ENCODE assay signal across 22 mouse cellular contexts in the genomic region with DNA sequence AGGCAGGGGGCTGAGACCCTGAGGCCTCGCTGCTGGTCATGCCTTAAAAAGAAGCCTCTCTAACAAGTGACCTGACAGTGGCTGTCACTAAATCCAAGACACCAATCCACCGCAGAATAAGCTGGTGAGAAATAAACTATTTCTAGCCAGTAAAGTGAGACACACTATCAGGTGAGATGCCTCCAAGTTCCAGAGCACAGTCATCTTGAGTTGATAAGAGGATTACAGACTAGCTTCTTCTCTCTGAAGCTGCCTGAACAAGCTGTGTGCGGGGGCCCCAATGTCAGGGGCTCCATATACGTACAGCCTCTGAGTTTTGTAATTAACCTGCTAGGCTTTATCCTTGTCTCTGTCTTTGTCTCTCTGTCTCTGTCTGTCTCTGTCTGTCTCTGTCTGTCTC.
DNase-seq lines count a peak whose midpoint lies in the region; ATAC-seq and TF ChIP-seq lines count a peak whose summit lies in the region.
"Had no signal": no experiment of that assay in that cellular context is flagged by ENCODE, and none has a peak within 500 bp of the region (broad histone marks: within the 10 kb centered on the region; RNA-seq: fewer than 3 reads in every experiment).

No protein-coding gene starts in this region.

- H3K4me1 ChIP-seq in heart, embryonic 12.5 days (replicated peaks) = peaks cover 61% of the 10 kb centered on the region
- peaks cover 2% of the 10 kb centered on the region for H3K4me1 ChIP-seq in heart, adult 2 months (ENCODE audit: control insufficient read depth, insufficient read depth, low read length)
- H3K4me1 ChIP-seq in liver, embryonic 11.5 days (replicated peaks; ENCODE audit: control insufficient read depth, insufficient read depth, low read length) = peaks cover 16% of the 10 kb centered on the region
- H3K4me1 ChIP-seq in forebrain, embryonic 10.5 days = peaks cover 30% of the 10 kb centered on the region

- TF ChIP-seq POLR2A in heart, adult 2 months (IDR thresholded peaks at IDR 0.05; ENCODE audit: insufficient read depth, low read depth, low read length) = no peak

- DNase-seq in heart, adult 2 months = no peak
- no peak for DNase-seq in layer of hippocampus, adult 2 months (ENCODE audit: low spot score in 2 of 2)
- DNase-seq in layer of hippocampus, postnatal 36 days = no peak
- DNase-seq in liver, embryonic 11.5 days (ENCODE audit: low spot score) = no peak
- DNase-seq in liver = no peak
- DNase-seq in forebrain, embryonic 10.5 days (ENCODE audit: extremely low spot score, low spot score) = no peak
- DNase-seq: adrenal gland, adult 8-10 months; adrenal gland, postnatal 14 days; adrenal gland, postnatal 36 days; cerebellum, adult 11-12 months; cerebellum, adult 2 months; cerebellum, adult 9-10 months; cerebellum, postnatal 10 days; cerebellum, postnatal 25 days had no signal

- H3K27ac ChIP-seq in heart, embryonic 12.5 days (ENCODE audit: poor library complexity, severe bottlenecking) = 0 out of 2 replicates have a peak overlapping the region, but pooled peaks have one; percentile 6
- no peak overlapping the region for H3K27ac ChIP-seq in heart, adult 2 months
- H3K27ac ChIP-seq in layer of hippocampus, adult 2 months = 0 out of 2 replicates have a peak overlapping the region, but pooled peaks have one; percentile 20
- H3K27ac ChIP-seq in liver, embryonic 11.5 days (ENCODE audit: low read depth, low read length) = no peak overlapping the region
- no peak overlapping the region for H3K27ac ChIP-seq in forebrain, embryonic 10.5 days
- H3K27ac ChIP-seq: embryonic facial prominence, embryonic 10.5 days; embryonic facial prominence, embryonic 12.5 days; forebrain, embryonic 12.5 days had no signal

- intact Hi-C loops in heart, adult 2 months (cut with DNase I) = no loop called here

- no peaks in the 10 kb centered on the region for H3K9me3 ChIP-seq in heart, embryonic 12.5 days (replicated peaks)
- H3K9me3 ChIP-seq in liver, embryonic 11.5 days (ENCODE audit: control insufficient read depth, low read length) = no peaks in the 10 kb centered on the region
- no peaks in the 10 kb centered on the region for H3K9me3 ChIP-seq in forebrain, embryonic 10.5 days
- H3K9me3 ChIP-seq: embryonic facial prominence, embryonic 10.5 days; embryonic facial prominence, embryonic 12.5 days; forebrain, embryonic 12.5 days had no signal

- H3K4me3 ChIP-seq in heart, embryonic 12.5 days = no peak overlapping the region
- H3K4me3 ChIP-seq in heart, adult 2 months = no peak overlapping the region
- no peak overlapping the region for H3K4me3 ChIP-seq in layer of hippocampus, adult 2 months
- H3K4me3 ChIP-seq in liver, embryonic 11.5 days (ENCODE audit: low read depth, low read length) = no peak overlapping the region
- no peak overlapping the region for H3K4me3 ChIP-seq in forebrain, embryonic 10.5 days
- H3K4me3 ChIP-seq: embryonic facial prominence, embryonic 10.5 days; embryonic facial prominence, embryonic 12.5 days; forebrain, embryonic 12.5 days had no signal

- no peaks in the 10 kb centered on the region for H3K36me3 ChIP-seq in heart, embryonic 12.5 days
- no peaks in the 10 kb centered on the region for H3K36me3 ChIP-seq in heart, adult 2 months (ENCODE audit: control insufficient read depth, insufficient read depth, low read length)
- no peaks in the 10 kb centered on the region for H3K36me3 ChIP-seq in liver, embryonic 11.5 days (ENCODE audit: control insufficient read depth, insufficient read depth, low read length)
- H3K36me3 ChIP-seq in forebrain, embryonic 10.5 days (replicated peaks) = no peaks in the 10 kb centered on the region
- H3K36me3 ChIP-seq: embryonic facial prominence, embryonic 10.5 days; embryonic facial prominence, embryonic 12.5 days; forebrain, embryonic 12.5 days had no signal

- no peak overlapping the region for H3K4me2 ChIP-seq in heart, embryonic 12.5 days
- no peak overlapping the region for H3K4me2 ChIP-seq in liver, embryonic 11.5 days
- H3K4me2 ChIP-seq: embryonic facial prominence, embryonic 12.5 days; forebrain, embryonic 12.5 days had no signal

- no peak for TF ChIP-seq CTCF in heart, adult 2 months (IDR thresholded peaks at IDR 0.05)
- no peak for TF ChIP-seq CTCF in layer of hippocampus, adult 2 months (conservative IDR thresholded peaks at IDR 0.05)

- no peak for TF ChIP-seq EP300 in heart, adult 2 months (IDR thresholded peaks at IDR 0.05; ENCODE audit: insufficient read depth, low read depth, low read length)

- no peak for ATAC-seq in heart, embryonic 12.5 days (ENCODE audit: insufficient number of reproducible peaks, low FRiP score)
- ATAC-seq in liver, embryonic 11.5 days (replicated peaks; ENCODE audit: low FRiP score) = 0 out of 2 replicates have a peak, but pooled peaks have one; percentile 45
- ATAC-seq: activated CD4-positive, CD25-positive, alpha-beta regulatory T cell, adult 4 months; forebrain, embryonic 14.5 days; forebrain, embryonic 16.5 days; Patski had no signal

- WGBS in heart, embryonic 12.5 days = 49% methylated on average over 4 of the region's 4 CpGs
- 89% methylated on average over 4 of the region's 4 CpGs for WGBS in heart, adult 2 months
- 52% methylated on average over 4 of the region's 4 CpGs for WGBS in liver, embryonic 11.5 days
- WGBS in forebrain, embryonic 10.5 days = 81% methylated on average over 4 of the region's 4 CpGs

- no peaks in the 10 kb centered on the region for H3K79me2 ChIP-seq in heart, adult 2 months (replicated peaks; ENCODE audit: control insufficient read depth, insufficient read depth, low read length)

- no peaks in the 10 kb centered on the region for H3K27me3 ChIP-seq in heart, embryonic 12.5 days (replicated peaks)
- no peaks in the 10 kb centered on the region for H3K27me3 ChIP-seq in heart, adult 2 months (ENCODE audit: control insufficient read depth, insufficient read depth, low read length)
- H3K27me3 ChIP-seq in liver, embryonic 11.5 days (replicated peaks; ENCODE audit: control insufficient read depth, insufficient read depth, low read length) = no peaks in the 10 kb centered on the region
- no peaks in the 10 kb centered on the region for H3K27me3 ChIP-seq in forebrain, embryonic 10.5 days (ENCODE audit: poor library complexity, severe bottlenecking)
- H3K27me3 ChIP-seq: embryonic facial prominence, embryonic 12.5 days; forebrain, embryonic 12.5 days; Patski had no signal

- 0 out of 2 replicates have a peak overlapping the region, but pooled peaks have one; percentile 37 for H3K9ac ChIP-seq in heart, embryonic 12.5 days
- H3K9ac ChIP-seq in heart, adult 2 months (ENCODE audit: low read depth, low read length) = no peak overlapping the region
- H3K9ac ChIP-seq in liver, embryonic 11.5 days (ENCODE audit: low read depth, low read length) = no peak overlapping the region
- H3K9ac ChIP-seq: embryonic facial prominence, embryonic 12.5 days; forebrain, embryonic 12.5 days had no signal

Comparison
In these comparisons a context has a peak if more than half of its experiments do, and no peak if none do; other contexts are left out.
1. H3K27ac ChIP-seq: peak in heart, embryonic 12.5 days (single experiment) and layer of hippocampus, adult 2 months (single experiment); none in heart, adult 2 months (single experiment), liver, embryonic 11.5 days (single experiment) and forebrain, embryonic 10.5 days (single experiment).